Mouse (Mus musculus) testis, postnatal 10 days (tissue): Measurements from ENCODE around the gene Prap1.
"Not testable (repeated sequence)": the region's sequence is repeated elsewhere in the genome, so short reads cannot be mapped to it uniquely, and the experiment has no call there.

ENCODE experiments used
- DNase-seq: peaks from one replicate; pipeline ENCODE4 v3.0.0; 2021; ENCODE audit warnings: low spot score

Gene Prap1

GRCm38 (mm10) chr7:140082242-140082678 lies 10.9 kb upstream of the Prap1 start, which contains the start of gene Caly:
Gene Caly, minus strand, starts transcription at chr7:140082548.
- peak; percentile 74 for DNase-seq

GRCm38 (mm10) chr7:140090601-140091000 lies 2.6 kb upstream of the Prap1 start:
- DNase-seq: no peak

- DNase-seq: no peak
These were observed 1.8 kb downstream of the Prap1 start for GRCm38 (mm10) chr7:140094954-140095353.

DNA sequence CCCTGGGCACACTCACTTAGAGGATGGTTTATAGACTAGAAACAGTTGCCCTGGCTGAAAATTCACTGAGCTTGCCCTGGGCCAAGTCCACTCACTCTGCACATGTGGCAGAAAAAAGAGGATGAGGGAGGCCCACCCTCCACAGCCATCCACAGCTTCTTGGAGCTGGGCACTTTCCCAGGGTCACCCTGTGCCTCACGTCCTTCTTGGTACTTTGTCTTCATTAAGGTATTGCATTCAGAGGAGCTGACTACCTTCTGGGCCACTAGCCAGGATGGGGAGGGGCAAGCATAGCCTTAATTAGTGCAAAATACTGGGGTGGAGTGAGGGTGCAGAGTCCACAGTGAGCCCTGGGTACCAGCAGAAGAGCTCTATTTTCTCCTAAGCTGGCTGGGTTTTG lies 2.4 kb downstream of the Prap1 start:
- DNase-seq: no peak

GRCm38 (mm10) chr7:140096055-140096454 lies 2.9 kb downstream of the Prap1 start:
- no peak for DNase-seq

DNA sequence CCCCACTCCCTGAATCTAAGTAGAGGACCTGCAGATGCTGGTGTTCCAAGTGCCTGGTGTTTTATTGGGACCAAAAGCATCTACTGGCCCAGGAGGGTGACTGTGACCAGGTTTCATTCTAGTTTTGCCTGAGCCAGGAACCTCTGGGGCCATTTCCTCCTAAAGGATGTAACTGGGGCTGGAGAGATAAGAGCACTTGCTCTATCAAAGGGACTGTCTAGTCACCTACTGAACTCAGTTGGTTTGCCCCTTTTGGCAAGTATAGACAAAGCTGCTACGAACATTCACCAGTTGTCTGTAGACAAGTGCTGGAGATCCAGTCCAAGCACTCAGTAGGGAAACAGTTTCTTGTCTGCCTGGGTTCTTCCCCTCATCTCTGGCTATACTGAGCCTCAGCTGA lies 5.3 kb downstream of the Prap1 start:
- no peak for DNase-seq

- DNase-seq: no peak
These were observed 8.3 kb downstream of the Prap1 start for GRCm38 (mm10) chr7:140101498-140101897.

GRCm38 (mm10) chr7:140101993-140102860 lies 9.0 kb downstream of the Prap1 start, which contains the start of gene Fuom:
Gene Fuom, minus strand, starts transcription at chr7:140102441.
- peak; percentile 91 for DNase-seq

DNA sequence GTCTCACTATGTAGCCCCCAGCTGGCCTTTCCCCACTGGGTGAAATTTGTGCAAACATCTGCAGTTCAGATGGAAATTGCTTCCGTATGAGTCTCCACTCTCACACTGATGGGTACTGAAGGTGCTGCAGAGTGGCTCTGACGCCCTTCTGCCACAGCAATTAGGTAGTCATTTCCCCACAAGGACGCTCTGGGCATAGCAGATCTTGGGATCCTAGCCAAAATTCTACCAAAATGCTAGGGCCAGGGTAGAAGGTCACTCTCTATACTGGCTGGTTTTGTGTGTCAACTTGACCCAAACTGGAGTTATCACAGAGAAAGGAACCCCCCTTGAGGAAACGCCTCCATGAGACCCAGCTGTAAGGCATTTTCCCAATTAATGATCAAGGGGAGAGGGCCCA lies 10.8 kb downstream of the Prap1 start:
- DNase-seq: no peak

GRCm38 (mm10) chr7:140111943-140112342 lies 18.7 kb downstream of the Prap1 start:
- DNase-seq: no peak

DNA sequence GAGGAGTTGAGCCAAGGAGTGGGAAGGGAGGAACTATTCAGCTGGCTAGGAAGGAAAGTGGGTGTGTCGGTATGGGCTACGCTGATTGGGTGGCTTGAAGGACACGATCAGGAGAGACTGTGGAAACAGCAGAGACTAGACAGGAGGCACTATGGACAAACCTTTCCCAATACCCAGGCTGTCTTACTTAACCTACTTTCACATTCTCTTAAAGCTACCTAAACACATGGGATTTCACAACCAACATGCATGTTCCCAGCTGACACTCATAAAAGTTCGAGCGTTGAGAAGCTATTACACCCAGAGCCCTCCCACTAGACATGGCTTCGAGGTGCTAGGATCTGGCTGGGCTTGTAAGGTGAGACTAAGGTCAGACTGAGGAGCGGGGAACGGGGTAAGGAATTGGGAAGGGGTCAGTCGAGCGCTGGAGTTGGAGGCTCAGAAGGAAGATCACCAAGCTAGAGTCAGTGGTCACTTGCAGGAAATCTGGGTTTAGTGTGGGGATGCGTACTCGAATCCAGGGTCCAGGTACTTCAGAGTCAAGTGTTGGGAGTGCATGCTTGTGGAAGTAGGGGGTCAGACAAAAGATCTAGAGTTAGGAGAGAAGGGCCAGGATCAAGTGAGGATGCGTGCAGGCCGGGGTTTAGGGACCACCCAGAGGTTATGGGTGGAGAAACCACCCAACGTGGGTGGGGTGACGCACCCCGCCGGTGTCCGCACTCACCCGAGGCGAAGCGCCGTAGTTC lies 22.6 kb downstream of the Prap1 start, which contains the start of gene Paox:
TSS of gene Paox (plus strand) at position 217 of the 746 bp plus-strand sequence.
- peak; percentile 57 for DNase-seq

- peak; percentile 90 for DNase-seq
These were observed 23.3 kb downstream of the Prap1 start, which contains the start of gene Echs1 for GRCm38 (mm10) chr7:140116329-140117054. Gene Echs1, minus strand, starts transcription at chr7:140116476.

GRCm38 (mm10) chr7:140120484-140120883 lies 27.3 kb downstream of the Prap1 start:
- no peak for DNase-seq

- DNase-seq: no peak
These were observed 28.2 kb downstream of the Prap1 start for GRCm38 (mm10) chr7:140121338-140121910.

DNA sequence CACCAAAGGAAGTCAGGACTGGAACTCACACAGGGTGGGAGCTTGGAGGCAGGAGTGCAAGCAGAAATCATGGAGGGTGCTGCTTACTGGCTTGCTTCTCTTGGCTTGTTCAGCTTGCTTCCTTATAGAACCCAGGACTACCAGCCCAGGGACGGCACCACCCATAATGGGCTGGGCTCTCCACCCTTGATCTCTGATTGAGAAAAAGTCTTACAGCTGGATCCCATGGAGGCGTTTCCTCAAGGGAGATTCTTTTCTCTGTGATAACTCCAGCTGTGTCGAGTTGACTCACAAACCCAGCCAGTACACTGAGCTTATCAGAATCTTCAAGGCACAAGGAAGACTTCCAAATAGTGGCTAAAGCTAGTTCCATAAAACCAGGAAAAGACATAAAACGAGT lies 29.6 kb downstream of the Prap1 start:
- no peak for DNase-seq

DNA sequence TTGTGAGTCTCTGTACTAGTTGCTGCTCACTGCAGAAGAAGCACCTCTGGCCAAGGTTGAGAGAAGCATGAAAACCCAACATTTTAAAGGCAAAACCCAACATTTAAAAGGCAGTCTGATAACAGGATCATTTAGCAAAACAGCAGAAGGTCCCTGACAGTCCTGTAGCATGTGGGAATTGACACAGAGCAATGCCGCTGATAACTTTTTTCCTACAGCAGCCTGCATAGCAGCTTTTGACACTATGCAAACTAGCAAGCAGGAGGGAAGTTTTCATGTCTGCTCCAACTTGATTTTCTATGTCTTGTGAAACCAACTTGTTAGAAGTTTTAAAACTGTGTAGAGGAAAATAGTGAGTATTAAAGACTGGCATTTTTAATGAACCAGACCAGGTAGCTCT lies 31.2 kb downstream of the Prap1 start:
- DNase-seq: no peak

DNA sequence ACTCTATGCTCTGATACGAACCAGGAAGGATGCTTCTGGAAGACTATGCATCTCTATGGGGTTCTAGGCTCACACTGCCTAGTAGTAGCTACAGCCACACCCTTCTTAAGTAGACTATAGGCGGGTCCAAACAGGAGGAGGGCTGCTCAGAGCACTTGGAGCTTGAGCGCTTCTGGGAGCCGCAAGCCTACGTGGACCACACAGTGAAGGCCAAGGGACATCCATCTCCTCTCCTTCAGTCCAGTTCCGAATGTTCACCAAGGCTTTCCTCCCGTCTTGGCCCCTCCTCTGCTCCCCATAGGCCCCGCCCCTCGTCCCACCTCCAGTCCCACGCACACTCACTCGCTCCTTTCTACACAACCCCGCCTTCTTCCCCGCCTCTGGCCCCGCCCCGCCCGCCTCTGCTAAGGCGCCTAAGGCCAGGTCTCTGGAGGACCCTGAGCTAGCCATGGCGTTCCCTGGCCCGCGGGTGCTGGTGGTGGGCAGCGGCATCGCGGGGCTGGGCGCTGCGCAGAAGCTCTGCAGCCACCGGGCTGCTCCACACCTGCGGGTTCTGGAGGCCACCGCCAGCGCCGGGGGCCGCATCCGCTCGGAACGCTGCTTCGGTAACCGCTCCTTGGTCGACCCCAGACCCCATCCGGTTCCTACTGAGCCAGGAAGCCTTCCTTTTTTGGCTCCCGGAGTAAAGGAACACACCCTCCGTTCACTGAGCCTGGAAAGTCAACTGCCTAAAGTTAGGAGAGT lies 32.3 kb downstream of the Prap1 start:
- peak; percentile 99 for DNase-seq

DNA sequence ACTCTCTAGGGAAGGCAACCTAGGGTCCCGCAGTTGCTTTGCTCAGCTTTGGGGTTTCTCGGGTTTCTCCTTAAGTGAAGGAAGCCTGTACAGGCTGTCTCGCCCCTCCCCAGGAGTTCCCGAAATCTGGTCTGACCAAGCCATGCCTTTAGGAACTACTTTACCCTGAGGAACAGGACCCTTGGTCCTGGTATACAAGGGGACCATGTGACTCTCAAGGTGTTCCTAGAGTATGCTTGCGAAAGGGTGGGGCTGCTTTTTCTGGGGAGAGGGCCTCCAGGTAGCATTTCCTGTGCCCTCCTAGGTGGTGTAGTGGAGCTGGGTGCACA lies 32.8 kb downstream of the Prap1 start:
- DNase-seq: no peak

- no peak for DNase-seq
These were observed 33.7 kb downstream of the Prap1 start for GRCm38 (mm10) chr7:140126934-140127333.

DNA sequence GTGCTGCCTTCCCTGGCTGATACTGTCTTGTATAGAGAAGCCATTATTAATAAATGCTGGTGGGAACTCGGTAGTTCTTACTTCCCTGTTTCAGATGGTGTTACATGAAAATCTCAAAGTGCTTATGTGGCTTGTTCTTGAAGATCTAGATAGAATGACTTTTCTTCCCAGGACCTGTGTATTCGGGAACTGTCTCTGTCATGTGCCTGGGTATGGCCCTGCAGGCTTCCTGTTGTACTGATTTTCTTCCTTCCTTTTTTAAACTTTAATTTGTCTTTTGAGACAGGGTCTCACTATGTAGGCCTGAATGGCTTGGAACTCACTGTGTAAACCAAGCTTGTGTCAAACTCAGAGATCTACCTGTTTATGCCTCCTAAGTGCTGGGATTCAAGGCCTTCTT lies 34.7 kb downstream of the Prap1 start:
- no peak for DNase-seq

DNA sequence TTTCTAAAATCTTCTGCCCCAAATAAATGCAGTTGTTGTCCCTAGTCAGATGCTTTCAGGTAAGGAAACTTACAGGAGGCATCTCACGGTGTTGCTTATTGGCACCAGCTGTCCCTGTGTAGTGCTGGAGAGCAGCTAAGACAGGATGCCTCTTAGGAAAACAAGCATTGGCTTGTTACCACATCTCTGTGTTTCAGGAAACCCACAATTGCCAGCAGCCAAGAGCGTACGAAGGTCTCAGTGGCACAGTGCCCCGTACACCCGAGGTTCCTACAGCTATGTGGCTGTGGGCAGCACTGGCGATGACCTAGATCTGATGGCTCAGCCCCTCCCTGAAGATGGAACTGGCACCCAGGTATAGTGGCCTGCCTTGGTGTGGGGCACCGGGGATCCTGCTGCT lies 39.0 kb downstream of the Prap1 start:
- DNase-seq: not testable (repeated sequence)
